Mouse (Mus musculus) E14TG2a.4 (cell line): ENCODE results near the gene Tpm1.

Source experiments
- CTCF ChIP-seq: conservative IDR thresholded peaks from 2 replicates; pipeline ENCODE4 v1.5.1; 2014; ENCODE audit warnings: low read length
- POU5F1 ChIP-seq: IDR thresholded peaks from 2 replicates; pipeline ENCODE4 v1.6.1; 2014; ENCODE audit warnings: low read length, borderline replicate concordance

DNA sequence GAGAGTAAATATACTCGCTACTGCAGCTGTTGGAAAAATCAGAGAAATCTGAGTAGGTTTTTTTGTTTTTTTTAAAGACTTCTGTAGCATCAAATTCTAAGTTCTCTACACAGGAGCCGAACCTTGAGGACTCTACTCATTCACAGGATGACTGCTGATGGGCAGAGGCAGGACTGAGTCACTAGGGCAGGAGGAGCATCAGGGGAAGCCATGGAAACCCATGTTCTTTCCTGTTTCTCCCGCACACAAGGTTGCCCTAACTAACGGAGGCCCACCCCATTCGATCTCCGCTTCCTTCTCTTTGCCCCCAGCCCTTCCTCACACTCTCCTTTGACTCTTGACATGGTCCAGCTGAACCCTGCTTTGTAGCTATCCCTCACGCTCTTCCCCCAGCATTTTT is 10.5 kb downstream of the Tpm1 start:
- TF ChIP-seq CTCF = no peak
- TF ChIP-seq POU5F1 = no peak
